Mouse (Mus musculus) heart, adult 2 months (tissue): Measurements from ENCODE around the gene Ahrr. TPM values are rescaled to one million over a fixed set of nuclear protein-coding genes. Genes with fewer than 3 reads are reported as not detected.
A peak's percentile ranks its signal among the peaks of the same experiment; 100 is the strongest.

ENCODE experiments used
- DNase-seq, 2 experiments: peaks; one replicate each; pipeline ENCODE4 v3.0.0; 2021
- H3K27ac ChIP-seq: fragments of 200-600 bp; 2 replicates; pipeline ENCODE4 v1.8.1; 2022
- H3K27me3 ChIP-seq: fragments of 200-500 bp; 2 replicates; pipeline ENCODE4 v1.6.1; 2012; ENCODE audit warnings: mild to moderate bottlenecking, low read length, inconsistent platforms, mixed read lengths; ENCODE audit not compliant: control insufficient read depth, insufficient read depth
- H3K36me3 ChIP-seq: fragments of 200-500 bp; 2 replicates; pipeline ENCODE4 v1.6.1; 2012; ENCODE audit warnings: low read length, inconsistent platforms; ENCODE audit not compliant: control insufficient read depth, insufficient read depth
- H3K4me1 ChIP-seq: fragments of 200-500 bp; 2 replicates; pipeline ENCODE4 v1.6.1; 2011; ENCODE audit warnings: low read length; ENCODE audit not compliant: control insufficient read depth, insufficient read depth
- H3K4me3 ChIP-seq: fragments of 200-600 bp; 2 replicates; pipeline ENCODE4 v1.8.1; 2022
- H3K79me2 ChIP-seq: fragments of 200-500 bp; replicated peaks from 2 replicates; pipeline ENCODE4 v1.6.1; 2012; ENCODE audit warnings: mild to moderate bottlenecking, inconsistent platforms, low read length, moderate library complexity, mixed read lengths; ENCODE audit not compliant: control insufficient read depth, insufficient read depth
- H3K9ac ChIP-seq: fragments of 200-500 bp; 2 replicates; pipeline ENCODE4 v1.6.1; 2012; ENCODE audit warnings: low read depth, mild to moderate bottlenecking, control low read depth, inconsistent platforms, low read length, mixed read lengths
- CTCF ChIP-seq: fragments of 200-600 bp; IDR thresholded peaks from 2 replicates; pipeline ENCODE4 v1.8.1; 2022; ENCODE audit warnings: antibody characterized with exemption, mild to moderate bottlenecking, moderate library complexity
- EP300 ChIP-seq: fragments of 200-500 bp; IDR thresholded peaks from 2 replicates; pipeline ENCODE4 v1.6.1; 2011; ENCODE audit warnings: low read depth, low read length, control low read depth; ENCODE audit not compliant: insufficient read depth
- POLR2A ChIP-seq: fragments of 200-500 bp; IDR thresholded peaks from 2 replicates; pipeline ENCODE4 v1.6.1; 2011; ENCODE audit warnings: mild to moderate bottlenecking, low read depth, low read length, control low read depth; ENCODE audit not compliant: insufficient read depth
- WGBS: fragments of 180-500 bp; shearing (Covaris S2); methylation state at CpG from one replicate; pipeline ENCODE4 v1.1.7; 2018; 5-methylcytosine and 5-hydroxymethylcytosine counted together
- intact Hi-C: fragments of 180-260 bp; cut with DNase I; formaldehyde crosslinking; loops from one replicate; pipeline ENCODE4 v1.15.1; 2025
- polyA plus RNA-seq: library from polyadenylated mRNA; depleted of rRNA; stranded (reverse); fragments of >200 nt; gene quantifications from 2 replicates; pipeline ENCODE4 v1.2.3, GENCODE M21; 2012
- total RNA-seq, 2 experiments: library from RNA; stranded (reverse); gene quantifications; 2 replicates each; pipeline ENCODE4 v1.2.3; 2021

The Ahrr gene
- total and polyA plus RNA-seq, 3 experiments = 0.89 to 1.2 (median 0.91) TPM

DNA sequence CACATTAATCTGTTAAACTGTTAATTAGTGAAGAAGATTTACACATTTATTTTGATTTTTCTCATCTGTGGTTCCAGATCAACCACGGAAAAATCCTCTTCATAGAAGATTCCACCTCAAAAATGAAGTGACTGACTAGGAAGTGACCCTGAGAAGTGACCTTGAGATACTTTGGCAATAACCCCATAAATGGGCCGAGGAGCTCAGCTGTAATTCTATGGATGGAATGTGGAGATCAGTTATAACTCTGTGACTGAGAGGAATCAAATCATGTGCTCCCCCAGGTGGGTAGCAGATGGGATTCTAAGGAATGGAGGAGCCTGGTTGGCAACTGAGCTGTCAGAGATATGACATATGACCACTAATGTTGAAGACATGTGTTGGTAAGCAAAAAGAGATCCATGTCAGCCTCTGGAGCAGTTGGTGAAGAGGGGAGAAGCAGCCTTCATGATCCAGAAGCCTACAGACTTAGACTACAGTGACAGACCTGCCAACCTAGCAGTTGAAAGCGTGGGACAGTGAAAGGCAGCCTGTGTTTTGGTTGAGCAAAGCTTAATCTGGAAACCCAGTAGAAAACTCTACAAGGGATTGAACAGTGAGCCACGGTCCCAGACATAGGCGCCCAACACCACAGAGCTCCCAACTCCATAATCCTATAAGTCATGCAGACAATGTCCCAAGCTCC is 109.0 kb downstream of the Ahrr start:
- 0 out of 2 replicates have a peak, but pooled peaks cover 2% of the 10 kb centered on the region for H3K36me3 ChIP-seq
- no peaks in the 10 kb centered on the region for H3K27me3 ChIP-seq
- H3K9ac ChIP-seq = no peak overlapping the region
- 86% methylated on average over 5 of the region's 5 CpGs for WGBS
- no peak overlapping the region for H3K4me3 ChIP-seq
- no peaks in the 10 kb centered on the region for H3K79me2 ChIP-seq
- DNase-seq = no peak
- no peaks in the 10 kb centered on the region for H3K4me1 ChIP-seq
- TF ChIP-seq POLR2A = no peak
- no peak for TF ChIP-seq EP300
- TF ChIP-seq CTCF = no peak
- no peak overlapping the region for H3K27ac ChIP-seq
- intact Hi-C loops = no loop called here

DNA sequence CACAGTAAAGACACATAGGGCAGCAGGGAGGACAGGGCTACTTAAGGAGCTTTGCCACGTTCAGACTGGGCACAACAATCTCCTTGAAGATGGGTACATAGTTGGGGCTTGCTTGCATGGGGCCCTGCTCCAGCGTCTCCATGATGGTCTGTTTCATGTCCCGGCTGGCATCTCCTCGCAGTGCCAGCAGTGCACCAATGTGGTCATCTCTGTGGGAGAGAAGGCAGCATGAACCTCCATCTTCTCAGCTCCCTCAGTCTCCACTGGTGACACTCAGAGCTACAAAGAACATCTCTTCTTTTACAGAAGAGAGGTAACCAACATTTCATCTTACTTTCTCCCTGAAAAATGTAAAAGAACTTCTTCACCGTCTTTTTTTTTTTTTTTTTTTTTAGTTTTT is 120.1 kb downstream of the Ahrr start:
- H3K9ac ChIP-seq = no peak overlapping the region
- no peaks in the 10 kb centered on the region for H3K79me2 ChIP-seq
- no peak for TF ChIP-seq POLR2A
- TF ChIP-seq CTCF = no peak
- TF ChIP-seq EP300 = no peak
- WGBS = 97% methylated on average over 5 of the region's 5 CpGs
- no peaks in the 10 kb centered on the region for H3K27me3 ChIP-seq
- no peaks in the 10 kb centered on the region for H3K4me1 ChIP-seq
- H3K4me3 ChIP-seq = no peak overlapping the region
- peaks cover 2% of the 10 kb centered on the region; the same call in 1 of the 2 replicates for H3K36me3 ChIP-seq
- no peak overlapping the region for H3K27ac ChIP-seq
- intact Hi-C loops = loop anchor here (10.0 kb wide), 1 partner anchor 207 kb away; the partner anchor contains the start of gene Zdhhc11
- DNase-seq = no peak

DNA sequence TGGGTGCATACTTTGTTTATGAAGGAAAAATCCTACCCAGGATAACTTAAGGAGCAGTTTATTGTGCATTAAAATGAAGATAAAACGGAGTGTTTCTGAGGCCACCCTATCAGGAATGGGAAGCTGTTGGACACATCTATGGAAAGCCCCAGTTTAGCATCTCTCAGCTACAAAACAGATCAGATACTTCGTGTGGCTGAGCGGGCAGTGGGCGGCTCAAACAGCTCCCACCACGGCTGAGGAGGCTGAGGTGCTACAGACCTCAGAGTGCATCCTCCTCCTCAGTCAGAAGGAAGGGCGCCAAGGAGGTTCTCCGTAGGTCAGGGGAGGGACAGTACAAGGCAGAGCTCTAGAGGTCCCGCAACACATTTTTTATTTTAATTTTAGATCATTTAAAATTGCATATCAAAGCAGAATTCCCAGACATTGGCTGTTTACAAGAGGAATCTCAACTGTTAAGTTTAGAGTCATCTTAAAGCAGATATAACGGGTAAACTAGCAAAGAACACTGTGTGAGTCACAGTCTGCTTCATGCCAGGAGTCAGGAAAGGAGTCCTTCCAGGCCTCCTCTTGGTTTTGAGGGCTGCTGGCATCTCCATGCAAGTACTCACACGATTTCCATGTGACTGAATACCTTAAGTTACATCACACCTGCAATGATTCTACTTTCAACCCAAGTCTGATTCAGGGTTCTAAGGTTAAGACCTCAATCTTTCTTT is 122.5 kb downstream of the Ahrr start:
- Histone ChIP-seq H3K27me3 (no peaks in the 10 kb centered on the region), H3K36me3 (peaks cover 2% of the 10 kb centered on the region; the same call in 1 of the 2 replicates), H3K4me1 (peaks cover 3% of the 10 kb centered on the region; the same call in 1 of the 2 replicates), H3K27ac (no peak overlapping the region), H3K9ac (no peak overlapping the region), H3K4me3 (no peak overlapping the region), H3K79me2 (no peaks in the 10 kb centered on the region)
- DNase-seq = no peak
- intact Hi-C loops = loop anchor here (10.0 kb wide), 1 partner anchor 205 kb away; the partner anchor contains the start of gene Zdhhc11
- WGBS = 86% methylated on average over 10 of the region's 10 CpGs
- TF ChIP-seq EP300 (no peak), POLR2A (no peak), CTCF (no peak)

DNA sequence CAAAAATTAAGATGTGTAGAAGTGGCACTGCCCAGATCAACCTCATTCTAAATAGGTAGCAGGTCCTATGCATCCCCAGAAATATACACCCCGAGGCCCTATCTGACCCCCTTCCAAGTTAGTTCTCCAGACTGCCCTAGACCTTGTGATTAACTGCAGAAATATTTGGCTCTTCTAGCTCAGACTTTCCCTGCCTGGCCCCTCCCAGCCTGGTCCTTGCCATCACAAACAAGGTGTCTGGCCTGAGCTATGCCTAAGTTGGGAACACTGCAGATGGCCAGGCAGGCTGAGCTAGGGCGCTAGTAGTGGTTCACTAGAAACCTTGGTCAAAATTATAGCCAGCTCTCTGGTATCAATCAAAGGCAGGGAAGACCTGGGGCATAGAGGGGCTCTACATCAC is 124.6 kb downstream of the Ahrr start:
- H3K9ac ChIP-seq = no peak overlapping the region
- WGBS = 56% methylated on average over 2 of the region's 2 CpGs
- no peak for TF ChIP-seq POLR2A
- TF ChIP-seq EP300 = no peak
- no peak for TF ChIP-seq CTCF
- intact Hi-C loops = no loop called here
- DNase-seq = peak; percentile 39 to 66
- peaks cover 3% of the 10 kb centered on the region; the same call in 1 of the 2 replicates for H3K4me1 ChIP-seq
- H3K27ac ChIP-seq = no peak overlapping the region
- no peaks in the 10 kb centered on the region for H3K79me2 ChIP-seq
- H3K27me3 ChIP-seq = no peaks in the 10 kb centered on the region
- peaks cover 2% of the 10 kb centered on the region; the same call in 1 of the 2 replicates for H3K36me3 ChIP-seq
- H3K4me3 ChIP-seq = no peak overlapping the region

DNA sequence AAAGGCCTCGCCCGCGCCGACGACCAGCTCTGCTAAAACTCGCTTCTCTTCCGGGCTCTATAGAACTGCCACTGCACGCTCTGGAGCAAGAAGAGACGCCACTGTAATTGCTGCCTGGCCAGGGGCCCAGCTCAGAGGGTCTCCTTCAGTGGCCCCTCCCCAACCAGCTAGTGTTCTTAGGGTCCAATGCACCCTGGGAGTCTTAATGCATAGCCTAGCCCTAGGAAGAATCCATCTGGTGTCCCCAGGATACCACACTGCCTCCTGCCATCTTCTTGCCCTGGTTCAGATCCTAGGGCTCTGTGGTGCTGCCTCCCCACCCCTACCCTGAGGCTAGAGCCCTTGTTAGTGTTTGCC is 125.1 kb downstream of the Ahrr start:
- Histone ChIP-seq H3K36me3 (peaks cover 2% of the 10 kb centered on the region; the same call in 1 of the 2 replicates), H3K79me2 (no peaks in the 10 kb centered on the region), H3K27ac (peak overlapping the region; percentile 33; the same call in 1 of the 2 replicates), H3K27me3 (no peaks in the 10 kb centered on the region), H3K4me1 (peaks cover 3% of the 10 kb centered on the region; the same call in 1 of the 2 replicates), H3K4me3 (peak overlapping the region; percentile 36), H3K9ac (peak overlapping the region; percentile 31; the same call in 1 of the 2 replicates)
- no peak for TF ChIP-seq CTCF
- TF ChIP-seq POLR2A = no peak
- no peak for TF ChIP-seq EP300
- WGBS = 4% methylated on average over 9 of the region's 9 CpGs
- no peak for DNase-seq
- intact Hi-C loops = no loop called here
